Mouse (Mus musculus) macrophage (primary cell): ENCODE results near the gene Lyrm9. TPM values are rescaled to one million over a fixed set of nuclear protein-coding genes. Genes with fewer than 3 reads are reported as not detected.

ENCODE experiments used
- H3K27ac ChIP-seq: fragments of 350-480 bp; formaldehyde crosslinking; 2 replicates; pipeline ENCODE4 v1.9.0; 2021
- H3K36me3 ChIP-seq: fragments of 350-480 bp; formaldehyde crosslinking; 2 replicates; pipeline ENCODE4 v1.9.0; 2021; ENCODE audit errors: inconsistent target
- H3K4me3 ChIP-seq: fragments of 350-480 bp; formaldehyde crosslinking; 2 replicates; pipeline ENCODE4 v1.9.0; 2021; ENCODE audit errors: inconsistent target
- H3K79me2 ChIP-seq: fragments of 350-480 bp; formaldehyde crosslinking; 2 replicates; pipeline ENCODE4 v1.9.0; 2021; ENCODE audit errors: inconsistent target
- WGBS: methylation state at CpG from one replicate; pipeline ENCODE4 v1.1.7; 2026; ENCODE audit warnings: inconsistent platforms; ENCODE audit not compliant: missing documents; 5-methylcytosine and 5-hydroxymethylcytosine counted together
- polyA plus RNA-seq: library from polyadenylated mRNA; stranded (reverse); fragments of 250-400 nt; gene quantifications from 3 replicates; pipeline ENCODE4 v1.2.4, GENCODE M21; 2018; ENCODE audit warnings: inconsistent platforms

Gene Lyrm9
- polyA plus RNA-seq, 1 experiment from 2014 or later = 12.6 TPM

DNA sequence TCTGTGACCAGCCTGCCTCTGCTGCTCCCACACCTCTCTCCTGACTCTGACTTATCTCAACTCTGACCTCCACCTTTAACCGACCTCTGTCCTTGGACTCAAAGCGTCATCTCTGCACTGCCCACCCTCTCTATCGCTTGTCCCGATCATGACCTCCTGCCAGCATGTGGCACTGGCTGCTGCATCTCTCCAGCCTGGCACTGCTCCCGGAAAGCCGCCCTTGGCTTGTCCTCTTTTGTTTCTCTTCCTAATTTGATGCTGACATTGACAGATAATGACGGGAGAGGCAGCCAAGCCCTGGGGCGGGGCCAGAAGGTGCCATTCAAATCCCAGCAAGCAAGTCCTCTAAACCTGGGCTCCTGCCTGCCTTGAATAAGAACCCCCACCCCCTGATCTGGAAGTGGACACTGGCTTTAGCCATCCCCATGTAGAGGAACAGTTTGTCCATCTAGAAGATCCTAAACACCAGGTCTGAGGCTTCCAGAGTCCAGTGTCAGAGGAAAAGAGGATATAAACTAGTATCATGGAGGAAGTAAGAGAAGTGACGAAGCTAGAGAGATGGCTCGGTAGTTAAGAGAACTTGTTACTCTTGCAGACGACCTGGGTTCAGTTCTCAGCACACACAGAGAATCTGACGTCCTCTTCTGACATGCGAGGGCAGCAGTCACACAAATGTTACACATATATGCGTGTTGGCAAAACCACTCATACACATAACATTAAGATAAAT, 22.6 kb upstream of the Lyrm9 start:
- no peaks in the 10 kb centered on the region for H3K36me3 ChIP-seq
- H3K79me2 ChIP-seq = no peaks in the 10 kb centered on the region
- whole genome bisulfite sequencing = 51% methylated on average over 14 of the region's 14 CpGs
- H3K27ac ChIP-seq = no peak overlapping the region
- no peak overlapping the region for H3K4me3 ChIP-seq

DNA sequence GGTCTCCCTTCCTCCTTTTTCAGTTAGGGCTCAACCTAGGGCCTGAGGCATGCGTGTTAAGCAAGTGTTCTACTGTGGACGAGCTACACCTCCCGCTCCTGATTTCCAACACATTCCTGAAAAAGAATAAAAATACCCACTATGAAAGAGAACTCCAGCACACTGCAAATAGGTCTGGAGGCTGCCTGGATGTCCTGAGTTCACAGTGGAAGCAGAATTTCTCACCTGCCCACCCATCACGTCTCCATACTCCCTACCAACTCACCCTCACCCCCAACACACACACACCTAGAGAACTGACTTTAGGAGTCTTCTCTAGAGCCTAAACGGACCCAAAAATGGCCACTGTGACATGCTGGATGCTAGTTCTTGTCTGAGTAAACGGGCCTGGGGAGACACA, 21.8 kb upstream of the Lyrm9 start:
- Histone ChIP-seq H3K79me2 (no peaks in the 10 kb centered on the region), H3K27ac (no peak overlapping the region)
- WGBS = 89% methylated on average over 6 of the region's 6 CpGs

GRCm38 (mm10) chr11:78805198-78805597, 21.2 kb upstream of the Lyrm9 start:
- no peaks in the 10 kb centered on the region for H3K36me3 ChIP-seq
- H3K4me3 ChIP-seq = no peak overlapping the region
- H3K27ac ChIP-seq = no peak overlapping the region
- no peaks in the 10 kb centered on the region for H3K79me2 ChIP-seq
- WGBS = 88% methylated on average over 6 of the region's 6 CpGs

More for the DNA sequence above, 21.8 kb upstream of the Lyrm9 start:
- Histone ChIP-seq H3K36me3 (no peaks in the 10 kb centered on the region), H3K4me3 (no peak overlapping the region)

GRCm38 (mm10) chr11:78805691-78806137, 20.7 kb upstream of the Lyrm9 start:
- no peak overlapping the region for H3K4me3 ChIP-seq
- 23% methylated on average over 9 of the region's 9 CpGs for WGBS
- no peak overlapping the region for H3K27ac ChIP-seq
- no peaks in the 10 kb centered on the region for H3K36me3 ChIP-seq
- H3K79me2 ChIP-seq = no peaks in the 10 kb centered on the region

DNA sequence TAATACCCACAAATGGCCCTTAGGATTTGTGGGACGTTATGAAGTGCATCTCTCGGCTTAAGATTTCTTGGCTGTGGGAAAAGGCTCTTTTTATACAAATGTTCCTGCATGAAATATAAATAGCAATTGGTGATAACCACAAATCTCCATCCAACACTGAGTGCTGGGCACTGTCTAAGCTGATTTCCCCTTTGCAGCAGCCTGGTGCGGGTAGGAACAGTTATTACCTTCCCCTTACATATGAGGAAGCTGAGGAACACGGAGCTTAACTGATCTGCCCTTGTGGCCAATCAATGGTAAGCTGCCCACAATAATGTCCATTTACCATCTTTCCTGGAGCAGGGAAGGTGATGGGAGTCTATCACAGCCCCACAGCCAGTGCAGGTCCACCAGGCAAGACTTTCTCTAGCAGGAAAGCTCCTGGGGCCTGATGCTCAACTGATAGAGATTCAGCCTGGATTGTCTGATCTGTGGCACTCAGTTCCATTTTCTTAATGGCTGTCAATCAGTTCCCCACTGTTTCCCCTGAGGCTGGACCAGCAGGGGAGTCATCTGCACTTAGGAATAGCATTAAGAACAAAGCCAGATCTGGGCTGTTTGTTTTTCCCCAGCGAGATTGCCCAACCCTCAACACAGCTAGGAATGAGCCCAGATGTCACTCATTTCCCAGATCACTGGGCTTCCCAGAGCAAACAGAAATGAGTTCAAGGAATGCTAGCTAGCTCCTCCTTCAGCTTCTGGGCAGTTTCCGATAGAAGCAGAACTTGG, 18.9 kb upstream of the Lyrm9 start:
- H3K79me2 ChIP-seq = no peaks in the 10 kb centered on the region
- no peaks in the 10 kb centered on the region for H3K36me3 ChIP-seq
- WGBS = 43% methylated on average over 6 of the region's 6 CpGs
- H3K4me3 ChIP-seq = no peak overlapping the region
- H3K27ac ChIP-seq = no peak overlapping the region

GRCm38 (mm10) chr11:78809398-78809797, 17.0 kb upstream of the Lyrm9 start:
- H3K27ac ChIP-seq = no peak overlapping the region
- no peak overlapping the region for H3K4me3 ChIP-seq
- no peaks in the 10 kb centered on the region for H3K79me2 ChIP-seq

GRCm38 (mm10) chr11:78814461-78814941, 11.9 kb upstream of the Lyrm9 start:
- no peak overlapping the region for H3K27ac ChIP-seq
- no peaks in the 10 kb centered on the region for H3K36me3 ChIP-seq
- H3K4me3 ChIP-seq = no peak overlapping the region
- H3K79me2 ChIP-seq = no peaks in the 10 kb centered on the region
- 88% methylated on average over 7 of the region's 7 CpGs for WGBS

More at GRCm38 (mm10) chr11:78809398-78809797, 17.0 kb upstream of the Lyrm9 start:
- no peaks in the 10 kb centered on the region for H3K36me3 ChIP-seq

DNA sequence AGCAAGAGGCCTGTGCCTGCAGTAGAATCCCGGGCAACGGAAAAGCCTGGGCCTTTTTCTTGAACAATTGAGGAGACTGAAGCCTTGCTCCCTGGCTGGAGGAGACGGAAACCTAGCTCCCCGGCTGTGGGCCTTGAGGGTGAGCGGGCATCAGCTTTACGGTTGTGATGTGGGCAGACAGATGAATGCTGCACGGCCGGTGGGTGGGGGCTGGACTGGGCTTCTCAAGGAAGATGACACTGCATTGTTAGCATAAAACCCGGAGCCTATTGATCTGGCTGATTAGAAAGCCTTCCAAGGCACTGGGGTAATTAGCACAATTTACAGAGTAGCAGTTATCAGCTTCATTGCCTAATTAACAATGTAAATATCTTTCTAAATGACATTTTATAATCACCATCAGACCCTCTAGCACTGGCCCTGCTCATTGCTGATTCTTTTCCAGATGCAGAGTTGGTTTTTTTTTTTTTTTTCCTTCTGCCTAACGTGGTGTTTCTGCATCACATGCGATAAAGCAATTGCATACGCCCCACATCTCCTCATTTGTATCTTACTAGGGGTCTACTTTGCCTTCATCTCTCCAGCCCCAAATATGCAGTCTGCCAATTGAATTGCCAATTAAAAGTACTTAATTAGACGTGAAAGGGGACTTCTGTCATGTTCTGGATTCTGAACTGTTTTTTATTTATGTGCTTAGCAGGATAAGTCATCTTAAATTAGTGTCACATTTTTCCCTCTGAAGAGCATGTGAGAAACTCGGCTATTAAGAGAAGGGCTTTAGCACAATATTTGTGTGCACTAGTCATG, 10.2 kb upstream of the Lyrm9 start:
- no peak overlapping the region for H3K4me3 ChIP-seq
- H3K36me3 ChIP-seq = no peaks in the 10 kb centered on the region
- no peak overlapping the region for H3K27ac ChIP-seq
- no peaks in the 10 kb centered on the region for H3K79me2 ChIP-seq
- 91% methylated on average over 12 of the region's 14 CpGs for WGBS

- H3K79me2 ChIP-seq = no peaks in the 10 kb centered on the region
- H3K27ac ChIP-seq = no peak overlapping the region
- no peak overlapping the region for H3K4me3 ChIP-seq
- no peaks in the 10 kb centered on the region for H3K36me3 ChIP-seq
- WGBS = 92% methylated on average over 11 of the region's 11 CpGs
These were observed 8.9 kb upstream of the Lyrm9 start for GRCm38 (mm10) chr11:78817311-78818022.

- no peak overlapping the region for H3K4me3 ChIP-seq
- H3K36me3 ChIP-seq = no peaks in the 10 kb centered on the region
- 69% methylated on average over 12 of the region's 12 CpGs for WGBS
- H3K27ac ChIP-seq = no peak overlapping the region
- no peaks in the 10 kb centered on the region for H3K79me2 ChIP-seq
These were observed 5.9 kb upstream of the Lyrm9 start for GRCm38 (mm10) chr11:78820337-78821000.

DNA sequence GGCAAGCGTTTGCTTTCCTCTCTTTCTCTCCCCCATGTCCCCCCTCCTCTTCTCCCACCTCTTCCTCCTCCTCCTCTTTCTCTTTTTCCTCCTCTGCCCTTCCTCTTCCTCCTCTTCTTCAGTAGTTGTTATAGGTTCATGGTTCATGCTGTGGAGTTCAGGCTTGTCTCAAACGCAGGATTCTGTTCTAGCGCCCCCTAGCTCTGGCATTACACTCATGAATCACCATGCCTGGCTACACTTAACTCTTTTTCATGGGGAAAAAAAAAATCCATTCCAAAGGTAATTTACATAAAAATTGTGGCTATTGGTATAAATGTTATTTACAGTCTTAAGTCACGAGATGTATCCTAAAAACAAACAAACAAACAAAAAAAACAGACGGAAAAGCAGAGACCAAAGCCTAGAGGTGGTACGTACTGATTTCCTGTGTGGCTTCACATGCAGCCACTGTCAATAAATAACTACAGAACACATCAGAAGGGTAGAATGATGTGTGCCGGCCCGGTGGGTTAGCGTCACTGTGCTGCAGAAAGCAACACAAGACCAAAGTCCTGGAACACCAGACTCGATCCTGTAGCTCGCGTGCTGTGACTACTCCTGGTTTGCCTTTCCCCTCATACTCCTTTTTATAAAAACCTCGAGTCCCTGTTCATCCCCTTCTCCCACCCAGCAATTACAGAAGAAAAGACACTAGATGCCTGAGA, 3.4 kb upstream of the Lyrm9 start:
- Histone ChIP-seq H3K27ac (no peak overlapping the region), H3K79me2 (no peaks in the 10 kb centered on the region), H3K4me3 (no peak overlapping the region), H3K36me3 (no peaks in the 10 kb centered on the region)
- 44% methylated on average over 13 of the region's 13 CpGs for WGBS

- H3K4me3 ChIP-seq = no peak overlapping the region
These were observed 1.2 kb downstream of the Lyrm9 start for GRCm38 (mm10) chr11:78827546-78827945.

DNA sequence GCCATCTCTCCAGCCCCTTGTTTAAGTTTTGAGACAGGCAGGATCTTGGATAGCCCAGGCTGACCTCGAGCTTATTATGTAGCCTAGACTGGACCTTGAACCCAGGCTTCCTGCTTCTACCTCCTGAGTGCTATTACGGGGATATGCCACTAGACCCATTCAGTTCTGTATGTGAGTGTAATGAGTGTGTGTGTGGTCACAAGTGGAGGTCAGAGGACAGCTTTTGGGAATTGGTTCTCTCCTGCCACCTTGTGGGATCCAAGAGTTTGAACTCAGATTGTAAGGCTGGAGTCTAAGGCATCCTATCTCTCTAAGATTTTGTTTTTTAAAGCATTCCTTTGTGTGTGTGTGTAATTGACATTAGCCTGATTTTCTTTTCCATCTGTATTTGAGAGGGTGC, 2.0 kb downstream of the Lyrm9 start:
- 44% methylated on average over 2 of the region's 2 CpGs for WGBS
- Histone ChIP-seq H3K27ac (no peak overlapping the region), H3K79me2 (no peaks in the 10 kb centered on the region), H3K36me3 (no peaks in the 10 kb centered on the region), H3K4me3 (no peak overlapping the region)

More at GRCm38 (mm10) chr11:78827546-78827945, 1.2 kb downstream of the Lyrm9 start:
- no peak overlapping the region for H3K27ac ChIP-seq
- WGBS = 81% methylated on average over 7 of the region's 7 CpGs
- no peaks in the 10 kb centered on the region for H3K79me2 ChIP-seq
- no peaks in the 10 kb centered on the region for H3K36me3 ChIP-seq
